Mouse (Mus musculus) regulatory T cell (primary cell): ENCODE results near the gene Btbd35f6.
"Not testable (repeated sequence)": the region's sequence is repeated elsewhere in the genome, so short reads cannot be mapped to it uniquely, and the experiment has no call there.

Experiments
- in situ Hi-C: fragments of 300-600 bp; cut with MboI, MseI; formaldehyde crosslinking; loops from one replicate; pipeline ENCODE4 v1.15.1; 2025; ENCODE audit warnings: high pct_unique_total_duplicates

Btbd35f6 gene

GRCm38 (mm10) chrX:33956440-33956839 is at the start of gene Btbd35f6:
Btbd35f6 (minus strand) TSS chrX:33956540.
- in situ Hi-C loops, result loop anchor here (25.0 kb wide), 1 partner anchor 1856 kb away; no protein-coding TSS in a partner anchor

GRCm38 (mm10) chrX:33986716-33987115 is 30.4 kb upstream of the Btbd35f6 start, which contains the start of gene Gm21870:
Gm21870 (minus strand) TSS chrX:33986816.
- in situ Hi-C loops, result loop anchor here (10.0 to 25.0 kb wide), 4 partner anchors 201 to 1742 kb away; no protein-coding TSS in a partner anchor

DNA sequence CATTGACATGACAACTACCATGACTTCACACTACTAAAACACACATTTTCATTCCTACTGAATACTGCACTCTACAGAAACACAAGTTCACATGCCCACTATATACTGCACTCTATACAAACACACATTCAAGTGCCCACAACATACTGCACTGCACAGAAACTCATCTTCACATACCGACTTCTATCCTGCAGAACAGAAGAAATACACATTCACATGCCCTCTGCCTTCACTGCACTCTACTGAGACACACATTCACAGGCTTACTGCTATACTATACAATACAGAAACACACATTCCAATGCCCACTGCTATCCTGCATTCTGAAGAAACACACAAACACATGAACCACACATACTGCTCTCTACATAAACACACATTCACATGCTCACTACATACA is 26.1 kb downstream of the Btbd35f6 start:
- in situ Hi-C loops, result loop anchor here (10.0 kb wide), 1 partner anchor 535 kb away; no protein-coding TSS in a partner anchor

GRCm38 (mm10) chrX:33928225-33928624 is 28.1 kb downstream of the Btbd35f6 start:
- in situ Hi-C loops, result not testable (repeated sequence)

DNA sequence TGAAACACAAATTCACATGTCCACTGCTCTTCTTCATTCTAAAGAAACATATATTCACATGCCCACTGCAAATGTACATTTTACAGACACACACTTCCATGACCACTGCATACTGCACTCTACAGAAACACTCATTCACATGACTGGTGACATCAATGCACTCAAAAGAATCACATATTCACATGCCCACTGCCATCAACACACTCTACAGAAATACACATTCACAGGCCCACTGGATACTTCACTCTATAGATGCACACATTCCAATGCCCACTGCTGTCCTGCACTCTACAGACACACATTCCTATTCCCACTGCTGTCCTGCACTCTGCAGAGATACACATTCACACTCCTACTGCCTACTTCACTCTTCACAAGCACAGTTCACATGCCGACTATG is 30.0 kb downstream of the Btbd35f6 start:
- in situ Hi-C loops, result not testable (repeated sequence)

GRCm38 (mm10) chrX:33925420-33925819 is 30.9 kb downstream of the Btbd35f6 start:
- in situ Hi-C loops, result not testable (repeated sequence)
